In genomic region chr9:74819736-74820511, GRCm38 (mm10) we compare ENCODE assay signal across 17 mouse cellular contexts. TPM values are rescaled to one million over a fixed set of nuclear protein-coding genes. Genes with fewer than 3 reads are reported as not detected.
DNase-seq lines count a peak whose midpoint lies in the region; ATAC-seq and TF ChIP-seq lines count a peak whose summit lies in the region.
"Had no signal": no experiment of that assay in that cellular context is flagged by ENCODE, and none has a peak within 500 bp of the region (broad histone marks: within the 10 kb centered on the region; RNA-seq: fewer than 3 reads in every experiment).

No protein-coding gene starts in this region.

- no peaks in the 10 kb centered on the region for H3K9me3 ChIP-seq in forebrain, embryonic 10.5 days
- no peaks in the 10 kb centered on the region for H3K9me3 ChIP-seq in forebrain, postnatal 0 days (ENCODE audit: low read length)
- H3K9me3 ChIP-seq in hindbrain, embryonic 11.5 days (ENCODE audit: control insufficient read depth, low read length) = no peaks in the 10 kb centered on the region
- H3K9me3 ChIP-seq: liver, embryonic 12.5 days; neural tube, embryonic 12.5 days had no signal

- no peak for TF ChIP-seq CTCF in forebrain, postnatal 0 days (IDR thresholded peaks at IDR 0.05; ENCODE audit: low read depth)

- WGBS in forebrain, embryonic 10.5 days = 48% methylated on average over 19 of the region's 19 CpGs
- WGBS in forebrain, postnatal 0 days = 29% methylated on average over 19 of the region's 19 CpGs
- 52% methylated on average over 19 of the region's 19 CpGs for WGBS in hindbrain, embryonic 11.5 days

- no peak overlapping the region for H3K4me3 ChIP-seq in forebrain, embryonic 10.5 days
- H3K4me3 ChIP-seq in forebrain, postnatal 0 days (ENCODE audit: low read depth, low read length) = no peak overlapping the region
- no peak overlapping the region for H3K4me3 ChIP-seq in hindbrain, embryonic 11.5 days (ENCODE audit: low read depth, low read length)
- H3K4me3 ChIP-seq: liver, embryonic 12.5 days; neural tube, embryonic 12.5 days had no signal

- no peak overlapping the region for H3K9ac ChIP-seq in forebrain, postnatal 0 days
- H3K9ac ChIP-seq in hindbrain, embryonic 11.5 days (ENCODE audit: low read depth, low read length) = no peak overlapping the region
- H3K9ac ChIP-seq: liver, embryonic 12.5 days; neural tube, embryonic 12.5 days had no signal

- peak; percentile 16 for DNase-seq in forebrain, embryonic 10.5 days (ENCODE audit: extremely low spot score, low spot score)
- no peak for DNase-seq in forebrain, postnatal 0 days
- DNase-seq in retina, postnatal 1 day = peak; percentile 9
- DNase-seq in retina, embryonic 14.5 days (ENCODE audit: low spot score) = no peak
- DNase-seq in hindbrain, embryonic 11.5 days (ENCODE audit: low spot score) = no peak
- DNase-seq in layer of hippocampus, postnatal 36 days = no peak
- no peak for DNase-seq in adrenal gland, adult 2 months
- no peak for DNase-seq in kidney, postnatal 4 days
- DNase-seq: lung, postnatal 10 days; thymus, postnatal 14 days had no signal

- no peak overlapping the region for H3K27ac ChIP-seq in forebrain, embryonic 10.5 days
- no peak overlapping the region for H3K27ac ChIP-seq in forebrain, postnatal 0 days (ENCODE audit: low read depth, low read length)
- no peak overlapping the region for H3K27ac ChIP-seq in hindbrain, embryonic 11.5 days (ENCODE audit: low read depth, low read length)
- H3K27ac ChIP-seq: liver, embryonic 12.5 days; neural tube, embryonic 12.5 days had no signal

- ATAC-seq in forebrain, postnatal 0 days = no peak
- ATAC-seq in hindbrain, embryonic 11.5 days (ENCODE audit: low FRiP score) = 0 out of 2 replicates have a peak, but pooled peaks have one; percentile 19
- ATAC-seq: inflammation-experienced regulatory T-cells, adult 6 months; liver, embryonic 12.5 days had no signal

- no peak overlapping the region for H3K4me2 ChIP-seq in forebrain, postnatal 0 days (ENCODE audit: low read depth)
- H3K4me2 ChIP-seq in hindbrain, embryonic 11.5 days (replicated peaks; ENCODE audit: low read depth, low read length) = no peak overlapping the region
- H3K4me2 ChIP-seq: liver, embryonic 12.5 days; neural tube, embryonic 12.5 days had no signal

- H3K27me3 ChIP-seq in forebrain, embryonic 10.5 days (ENCODE audit: poor library complexity, severe bottlenecking) = peaks cover 24% of the 10 kb centered on the region
- H3K27me3 ChIP-seq in forebrain, postnatal 0 days (ENCODE audit: insufficient read depth, low read length) = no peaks in the 10 kb centered on the region
- H3K27me3 ChIP-seq in hindbrain, embryonic 11.5 days (ENCODE audit: control insufficient read depth, insufficient read depth, low read length) = no peaks in the 10 kb centered on the region
- H3K27me3 ChIP-seq: liver, embryonic 12.5 days; neural tube, embryonic 12.5 days had no signal

- H3K4me1 ChIP-seq in forebrain, embryonic 10.5 days = peaks cover 19% of the 10 kb centered on the region
- no peaks in the 10 kb centered on the region for H3K4me1 ChIP-seq in forebrain, postnatal 0 days (ENCODE audit: insufficient read depth)
- H3K4me1 ChIP-seq in hindbrain, embryonic 11.5 days (replicated peaks; ENCODE audit: control insufficient read depth, insufficient read depth, low read length) = no peaks in the 10 kb centered on the region
- H3K4me1 ChIP-seq: liver, embryonic 12.5 days; neural tube, embryonic 12.5 days had no signal

- H3K36me3 ChIP-seq in forebrain, embryonic 10.5 days (replicated peaks) = no peaks in the 10 kb centered on the region
- no peaks in the 10 kb centered on the region for H3K36me3 ChIP-seq in forebrain, postnatal 0 days (ENCODE audit: insufficient read depth)
- H3K36me3 ChIP-seq in hindbrain, embryonic 11.5 days (ENCODE audit: control insufficient read depth, insufficient read depth, low read length) = no peaks in the 10 kb centered on the region
- H3K36me3 ChIP-seq: liver, embryonic 12.5 days; neural tube, embryonic 12.5 days had no signal

RNA-seq across cellular contexts. Expression of gene Onecut1, which starts 41.8 kb away (rescaled TPM):
- polyA plus RNA-seq in forebrain, embryonic 10.5 days (2016; fragmentation: Nextera tagmentation; extraction: Ambion mirVana) = 0.92 and 1.2 TPM in 2 replicates
- 0.92 and 3.8 TPM in 2 replicates for total RNA-seq in forebrain, postnatal 0 days (2014; rRNA removed)
- 0.23 and 0.64 TPM in 2 replicates for polyA plus RNA-seq in forebrain, postnatal 0 days (2015; fragmentation: Nextera tagmentation; extraction: Ambion mirVana)
- polyA plus RNA-seq in hindbrain, embryonic 11.5 days (2014; fragmentation: Nextera tagmentation; extraction: Ambion mirVana) = 10.0 and 12.7 TPM in 2 replicates
- total RNA-seq in layer of hippocampus, postnatal 36 days (2021) = 1 to 10 TPM in 1 of 2 experiments, under 1 TPM in 1; 0.35 to 1.1 TPM
- under 1 TPM in 1 of 2 experiments, not detected in 1; 0.23 TPM for total RNA-seq in adrenal gland, adult 2 months (2021)
- 0.02 TPM in 1 of 2 replicates, not detected in the other for polyA plus RNA-seq in adrenal gland, adult 2 months (2012; rRNA removed)
- total RNA-seq: gastrocnemius, postnatal 4 days; MEL had no signal
- polyA plus RNA-seq: heart, embryonic 16.5 days; inflammation-experienced regulatory T-cells, adult 6 months; small intestine, adult 2 months had no signal

Comparison
In these comparisons a context has a peak if more than half of its experiments do, and no peak if none do; other contexts are left out.
1. DNase-seq: peak in forebrain, embryonic 10.5 days (single experiment) and retina, postnatal 1 day (single experiment); none in forebrain, postnatal 0 days (single experiment), retina, embryonic 14.5 days (single experiment), hindbrain, embryonic 11.5 days (single experiment), layer of hippocampus, postnatal 36 days (0 of 2), adrenal gland, adult 2 months (single experiment) and kidney, postnatal 4 days (0 of 2).